Mouse (Mus musculus) hindbrain, embryonic 12.5 days (tissue): ENCODE data around the gene Eif3f. TPM values are rescaled to one million over a fixed set of nuclear protein-coding genes. Genes with fewer than 3 reads are reported as not detected.

Source experiments
- ATAC-seq: fragments of 200-750 bp; cut with Nextera tagmentation; 2 replicates; pipeline ENCODE4 v1.8.0; 2017; ENCODE audit warnings: moderate TSS enrichment; ENCODE audit not compliant: low FRiP score
- H3K27ac ChIP-seq: fragments of 300-500 bp; sonication (generic); 2 replicates; pipeline ENCODE4 v1.5.1; 2016; ENCODE audit warnings: mild to moderate bottlenecking
- H3K27me3 ChIP-seq: fragments of 300-500 bp; sonication (generic); 2 replicates; pipeline ENCODE4 v1.6.1; 2016; ENCODE audit warnings: mild to moderate bottlenecking
- H3K36me3 ChIP-seq: fragments of 300-500 bp; sonication (generic); 2 replicates; pipeline ENCODE4 v1.6.1; 2016; ENCODE audit warnings: mild to moderate bottlenecking
- H3K4me1 ChIP-seq: fragments of 300-500 bp; sonication (generic); 2 replicates; pipeline ENCODE4 v1.6.1; 2016
- H3K4me2 ChIP-seq: fragments of 300-500 bp; sonication (generic); replicated peaks from 2 replicates; pipeline ENCODE4 v1.6.1; 2016; ENCODE audit warnings: mild to moderate bottlenecking
- H3K4me3 ChIP-seq: fragments of 300-500 bp; sonication (generic); 2 replicates; pipeline ENCODE4 v1.5.1; 2016; ENCODE audit warnings: mild to moderate bottlenecking
- H3K9ac ChIP-seq: fragments of 300-500 bp; sonication (generic); 2 replicates; pipeline ENCODE4 v1.6.1; 2016; ENCODE audit warnings: mild to moderate bottlenecking, moderate library complexity
- H3K9me3 ChIP-seq: fragments of 300-500 bp; sonication (generic); replicated peaks from 2 replicates; pipeline ENCODE4 v1.6.1; 2016; ENCODE audit warnings: mild to moderate bottlenecking
- WGBS: fragments of 180-500 bp; shearing (Covaris S2); methylation state at CpG from one replicate; pipeline ENCODE4 v1.1.7; 2016; 5-methylcytosine and 5-hydroxymethylcytosine counted together
- polyA plus RNA-seq: library from polyadenylated mRNA; unstranded; fragments of >200 nt; fragmentation: Nextera tagmentation; extraction: Ambion mirVana; gene quantifications from 2 replicates; pipeline ENCODE4 v1.2.1, GENCODE M21; 2016

The Eif3f gene
- polyA plus RNA-seq, 1 experiment from 2014 or later, result 87.2 TPM

DNA sequence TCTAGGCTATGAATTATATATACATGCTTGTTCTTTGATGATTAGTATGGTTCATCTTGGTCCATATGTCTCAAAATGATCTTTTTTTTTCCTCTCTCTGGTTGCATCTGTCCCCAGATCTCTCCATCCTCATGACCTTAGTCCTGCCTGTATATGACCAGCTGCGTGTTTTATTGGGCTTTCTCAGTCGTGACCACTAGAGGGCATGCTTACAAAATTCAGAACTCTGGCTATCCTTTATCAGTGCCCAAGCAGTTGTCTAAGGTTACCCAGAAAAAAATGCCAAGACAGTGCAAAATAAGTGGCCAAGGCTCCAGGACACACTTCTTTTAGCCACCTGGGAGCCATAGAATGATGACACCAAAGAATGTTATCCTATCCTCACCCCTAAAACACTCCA, 9.8 kb downstream of the Eif3f start:
- no peaks in the 10 kb centered on the region for H3K9me3 ChIP-seq
- 3% methylated on average over 2 of the region's 2 CpGs for WGBS
- H3K4me1 ChIP-seq, result no peaks in the 10 kb centered on the region
- peaks cover 8% of the 10 kb centered on the region; the same call in 1 of the 2 replicates for H3K27me3 ChIP-seq
- no peak overlapping the region for H3K27ac ChIP-seq
- no peak overlapping the region for H3K4me3 ChIP-seq
- no peak overlapping the region for H3K9ac ChIP-seq
- no peak overlapping the region for H3K4me2 ChIP-seq
- H3K36me3 ChIP-seq, result peaks cover 55% of the 10 kb centered on the region
- ATAC-seq, result peak; percentile 46; the same call in 1 of the 2 replicates

- Histone ChIP-seq H3K27me3 (peaks cover 51% of the 10 kb centered on the region), H3K4me3 (no peak overlapping the region), H3K9me3 (no peaks in the 10 kb centered on the region), H3K9ac (no peak overlapping the region), H3K4me2 (no peak overlapping the region), H3K27ac (no peak overlapping the region), H3K36me3 (0 out of 2 replicates have a peak, but pooled peaks cover 13% of the 10 kb centered on the region), H3K4me1 (peaks cover 13% of the 10 kb centered on the region)
- no peak for ATAC-seq
Measured at GRCm38 (mm10) chr7:108948611-108949010, 14.4 kb downstream of the Eif3f start.

- peaks cover 53% of the 10 kb centered on the region for H3K27me3 ChIP-seq
Measured at GRCm38 (mm10) chr7:108949301-108949700, 15.1 kb downstream of the Eif3f start.

GRCm38 (mm10) chr7:108950312-108950761, 16.1 kb downstream of the Eif3f start, which contains the start of gene Tub:
Tub (plus strand) TSS chr7:108950338.
- ATAC-seq, result peak; percentile 82
- peak within 1 kb of the TSS; percentile 98 for H3K4me2 ChIP-seq

More at GRCm38 (mm10) chr7:108949301-108949700, 15.1 kb downstream of the Eif3f start:
- H3K4me3 ChIP-seq, result no peak overlapping the region
- no peak overlapping the region for H3K27ac ChIP-seq
- WGBS, result 42% methylated on average over 2 of the region's 2 CpGs
- H3K9ac ChIP-seq, result no peak overlapping the region
- no peaks in the 10 kb centered on the region for H3K9me3 ChIP-seq
- H3K4me1 ChIP-seq, result peaks cover 13% of the 10 kb centered on the region
- H3K4me2 ChIP-seq, result no peak overlapping the region
- no peak for ATAC-seq
- 0 out of 2 replicates have a peak, but pooled peaks cover 9% of the 10 kb centered on the region for H3K36me3 ChIP-seq

DNA sequence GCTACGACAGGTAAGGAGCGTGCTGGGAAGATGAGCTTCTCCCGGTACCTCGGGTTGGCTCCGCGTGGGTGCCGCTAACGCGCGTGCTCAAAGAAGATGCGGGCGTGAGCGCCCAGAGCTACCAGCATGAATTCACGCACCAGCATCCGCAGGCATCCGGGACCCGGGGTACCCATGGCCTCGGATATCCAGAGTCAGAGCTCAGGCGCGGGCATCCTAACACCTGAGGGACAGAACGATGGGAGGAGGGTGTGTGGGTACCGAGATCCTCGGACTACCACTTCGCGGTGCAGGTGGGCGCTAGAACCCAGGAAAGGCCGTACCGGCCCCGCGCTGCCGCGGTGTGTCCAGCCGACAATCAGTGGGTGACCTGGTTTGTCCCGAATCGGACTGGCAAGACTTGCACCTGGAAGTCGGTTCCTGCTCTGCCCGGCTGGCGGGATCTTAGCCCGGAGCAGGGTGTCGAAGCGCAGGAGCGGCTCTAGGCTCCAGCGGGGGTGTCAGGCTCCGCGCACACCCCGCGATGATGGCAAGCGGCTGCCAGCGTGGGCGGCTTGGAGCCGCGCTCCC, 16.6 kb downstream of the Eif3f start:
- ATAC-seq, result peak; percentile 16
- peak overlapping the region; percentile 98 for H3K4me2 ChIP-seq
- no peak overlapping the region for H3K27ac ChIP-seq
- H3K4me3 ChIP-seq, result peak overlapping the region; percentile 61
- 0 out of 2 replicates have a peak, but pooled peaks cover 2% of the 10 kb centered on the region for H3K36me3 ChIP-seq
- peak overlapping the region; percentile 62 for H3K9ac ChIP-seq
- H3K4me1 ChIP-seq, result peaks cover 13% of the 10 kb centered on the region
- H3K27me3 ChIP-seq, result peaks cover 53% of the 10 kb centered on the region
- WGBS, result under 1% methylated on average over 52 of the region's 52 CpGs
- H3K9me3 ChIP-seq, result no peaks in the 10 kb centered on the region

More at GRCm38 (mm10) chr7:108950312-108950761, 16.1 kb downstream of the Eif3f start, which contains the start of gene Tub:
- Histone ChIP-seq H3K4me3 (peak within 1 kb of the TSS; percentile 61), H3K27me3 (peaks cover 53% of the 10 kb centered on the region), H3K9me3 (no peaks in the 10 kb centered on the region), H3K27ac (no peak within 1 kb of the TSS), H3K9ac (peak within 1 kb of the TSS; percentile 62), H3K4me1 (peaks cover 13% of the 10 kb centered on the region), H3K36me3 (0 out of 2 replicates have a peak, but pooled peaks cover 7% of the 10 kb centered on the region)
- WGBS, result under 1% methylated on average over 44 of the region's 44 CpGs

GRCm38 (mm10) chr7:108952801-108953200, 18.6 kb downstream of the Eif3f start:
- Histone ChIP-seq H3K4me3 (no peak overlapping the region), H3K9me3 (no peaks in the 10 kb centered on the region), H3K4me2 (no peak overlapping the region), H3K36me3 (no peaks in the 10 kb centered on the region), H3K4me1 (peaks cover 13% of the 10 kb centered on the region), H3K9ac (no peak overlapping the region), H3K27me3 (peaks cover 53% of the 10 kb centered on the region), H3K27ac (no peak overlapping the region)
- ATAC-seq, result no peak
- WGBS, result 85% methylated on average over 6 of the region's 6 CpGs

DNA sequence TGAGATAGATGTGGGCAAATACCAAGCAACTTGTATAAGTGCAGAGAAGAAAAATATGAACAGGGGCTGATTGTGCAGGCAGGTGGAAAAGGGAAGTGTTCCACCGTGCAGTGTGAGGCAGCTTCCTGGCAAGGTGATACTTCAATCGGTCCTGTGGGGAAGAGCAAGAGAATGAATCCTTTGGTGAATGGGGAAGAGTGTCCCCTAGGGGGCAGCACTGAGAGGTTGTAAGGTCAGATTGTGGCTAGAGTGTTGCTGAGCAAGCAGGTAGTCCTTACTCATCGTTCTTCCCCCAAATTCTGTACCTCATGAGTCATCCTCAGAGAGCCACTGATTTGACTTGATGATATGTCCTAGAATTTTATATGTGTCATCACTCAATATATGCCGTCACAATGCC, 20.0 kb downstream of the Eif3f start:
- H3K4me1 ChIP-seq, result peaks cover 13% of the 10 kb centered on the region
- WGBS, result 42% methylated on average over 4 of the region's 4 CpGs
- no peak overlapping the region for H3K4me2 ChIP-seq
- no peaks in the 10 kb centered on the region for H3K36me3 ChIP-seq
- ATAC-seq, result no peak
- no peak overlapping the region for H3K4me3 ChIP-seq
- no peak overlapping the region for H3K27ac ChIP-seq
- H3K9me3 ChIP-seq, result no peaks in the 10 kb centered on the region
- H3K27me3 ChIP-seq, result peaks cover 44% of the 10 kb centered on the region
- H3K9ac ChIP-seq, result no peak overlapping the region

DNA sequence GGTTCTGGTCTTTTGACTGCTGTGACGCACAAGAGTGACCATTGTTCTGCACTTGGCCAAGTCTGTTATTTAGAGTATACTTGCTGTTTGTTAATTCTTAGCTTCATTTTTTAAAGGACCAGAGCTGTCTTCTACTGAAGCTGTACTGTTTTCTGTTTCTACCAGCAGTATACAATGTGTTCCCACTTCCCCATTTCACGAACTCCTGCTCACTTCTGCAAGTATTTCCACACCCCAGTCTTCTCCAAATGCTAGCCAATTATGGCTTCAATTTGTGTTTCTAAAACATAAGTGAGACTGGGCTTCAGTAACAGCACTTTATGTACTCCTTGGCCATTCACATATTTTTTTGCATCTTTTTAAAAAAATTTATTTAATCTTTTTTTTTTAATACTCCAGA, 23.5 kb downstream of the Eif3f start:
- Histone ChIP-seq H3K4me2 (no peak overlapping the region), H3K27ac (no peak overlapping the region), H3K4me3 (no peak overlapping the region), H3K4me1 (no peaks in the 10 kb centered on the region), H3K27me3 (peaks cover 10% of the 10 kb centered on the region), H3K9ac (no peak overlapping the region), H3K9me3 (no peaks in the 10 kb centered on the region), H3K36me3 (no peaks in the 10 kb centered on the region)
- no peak for ATAC-seq
- 74% methylated on average over 2 of the region's 2 CpGs for WGBS

GRCm38 (mm10) chr7:108965968-108966367, 31.8 kb downstream of the Eif3f start:
- H3K27ac ChIP-seq, result no peak overlapping the region
- H3K4me1 ChIP-seq, result 0 out of 2 replicates have a peak, but pooled peaks cover 5% of the 10 kb centered on the region
- 25% methylated on average over 2 of the region's 2 CpGs for WGBS
- peaks cover 16% of the 10 kb centered on the region for H3K27me3 ChIP-seq
- 0 out of 2 replicates have a peak, but pooled peaks have one; percentile 4 for ATAC-seq
- no peak overlapping the region for H3K9ac ChIP-seq
- no peaks in the 10 kb centered on the region for H3K9me3 ChIP-seq
- H3K4me3 ChIP-seq, result no peak overlapping the region
- no peaks in the 10 kb centered on the region for H3K36me3 ChIP-seq
- no peak overlapping the region for H3K4me2 ChIP-seq

- WGBS, result 39% methylated on average over 7 of the region's 7 CpGs
- Histone ChIP-seq H3K27me3 (peaks cover 17% of the 10 kb centered on the region), H3K9me3 (no peaks in the 10 kb centered on the region), H3K9ac (no peak overlapping the region), H3K27ac (no peak overlapping the region), H3K36me3 (no peaks in the 10 kb centered on the region), H3K4me3 (no peak overlapping the region), H3K4me1 (peaks cover 9% of the 10 kb centered on the region), H3K4me2 (no peak overlapping the region)
- peak; percentile 65 for ATAC-seq
Measured at GRCm38 (mm10) chr7:108966742-108967362, 32.6 kb downstream of the Eif3f start.

DNA sequence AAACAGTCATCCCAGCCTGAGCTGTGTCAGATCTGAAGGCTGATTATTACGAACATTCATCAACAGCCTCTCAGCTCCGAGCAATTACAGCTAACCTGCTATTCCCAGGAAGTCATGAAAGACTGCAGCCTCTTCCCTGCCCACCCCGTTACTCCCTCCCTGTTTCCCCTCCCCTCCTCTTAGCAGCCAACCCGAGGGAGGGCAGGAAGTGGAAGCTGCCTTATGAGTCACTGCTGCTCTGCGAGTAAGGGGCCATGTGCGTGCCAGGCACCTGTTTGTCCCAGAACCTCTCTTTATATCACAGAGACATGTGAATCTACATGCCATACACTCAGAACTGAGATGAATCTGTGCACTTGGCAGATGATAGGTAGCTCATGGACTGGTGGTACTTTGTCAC, 34.0 kb downstream of the Eif3f start:
- Histone ChIP-seq H3K27me3 (peaks cover 17% of the 10 kb centered on the region), H3K9me3 (no peaks in the 10 kb centered on the region), H3K27ac (no peak overlapping the region), H3K4me2 (no peak overlapping the region), H3K36me3 (no peaks in the 10 kb centered on the region), H3K4me1 (peaks cover 18% of the 10 kb centered on the region), H3K4me3 (no peak overlapping the region), H3K9ac (no peak overlapping the region)
- no peak for ATAC-seq
- 44% methylated on average over 6 of the region's 6 CpGs for WGBS

DNA sequence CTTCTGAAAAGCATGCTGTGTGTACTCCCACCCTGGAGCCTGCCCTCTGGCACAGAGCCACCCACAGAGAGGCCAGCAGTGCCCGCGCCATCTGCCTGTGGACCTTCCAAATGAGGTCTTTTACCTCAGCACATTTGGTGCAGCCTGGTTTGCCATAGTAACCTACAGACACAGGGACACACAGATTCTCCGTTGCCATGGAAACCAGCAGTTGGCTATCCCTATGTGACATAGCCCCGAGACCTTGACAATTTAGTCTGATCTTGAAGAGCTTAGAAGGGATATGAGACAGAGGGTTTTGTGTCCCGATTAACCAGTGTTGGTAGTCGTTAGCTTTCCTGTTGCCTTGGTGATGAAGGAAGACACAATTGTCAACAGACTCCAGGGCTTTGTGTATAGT, 38.1 kb downstream of the Eif3f start:
- 29% methylated on average over 6 of the region's 6 CpGs for WGBS
- Histone ChIP-seq H3K9me3 (no peaks in the 10 kb centered on the region), H3K27ac (peak overlapping the region; percentile 6), H3K4me1 (peaks cover 13% of the 10 kb centered on the region), H3K36me3 (no peaks in the 10 kb centered on the region), H3K4me2 (0 out of 2 replicates have a peak overlapping the region, but pooled peaks have one; percentile 0), H3K27me3 (peaks cover 17% of the 10 kb centered on the region), H3K4me3 (no peak overlapping the region), H3K9ac (no peak overlapping the region)
- ATAC-seq, result peak; percentile 90
